Mouse (Mus musculus): ENCODE results near the gene Ltc4s. TPM values are rescaled to one million over a fixed set of nuclear protein-coding genes. Genes with fewer than 3 reads are reported as not detected.

Gene Ltc4s
- polyA plus RNA-seq, 1 experiment from 2014 or later, result 2.6 TPM

- Histone ChIP-seq H3K9me3 (no peaks in the 10 kb centered on the region), H3K36me3 (peaks cover 71% of the 10 kb centered on the region), H3K4me3 (no peak overlapping the region), H3K4me1 (replicated peaks) (peaks cover 21% of the 10 kb centered on the region), H3K27me3 (no peaks in the 10 kb centered on the region), H3K9ac (no peak overlapping the region), H3K4me2 (no peak overlapping the region), H3K27ac (replicated peaks) (no peak overlapping the region)
- ATAC-seq (ENCODE audit: low read depth), result no peak
- 91% methylated on average over 2 of the region's 2 CpGs for WGBS
Observed at GRCm38 (mm10) chr11:50206037-50206436, 32.4 kb downstream of the Ltc4s start.

DNA sequence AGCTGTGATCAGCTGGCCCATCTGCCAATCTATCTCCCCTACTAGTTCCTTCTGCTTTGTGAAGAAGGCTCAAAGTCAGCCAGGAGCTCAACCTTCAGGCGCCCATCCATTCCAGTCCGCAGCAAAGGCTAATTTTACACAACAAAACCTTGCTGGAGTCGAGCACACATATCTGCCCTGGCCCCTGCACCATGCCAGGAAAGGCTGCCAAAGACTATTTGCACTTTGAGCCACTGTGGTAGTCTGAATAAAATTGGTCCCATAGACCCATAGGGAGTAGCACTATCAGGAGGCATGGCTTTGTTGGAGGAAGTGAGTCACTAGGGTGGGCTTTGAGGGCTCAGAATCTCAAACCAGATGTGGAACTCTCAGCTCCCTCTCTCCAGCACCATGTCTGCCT, 33.0 kb downstream of the Ltc4s start:
- no peaks in the 10 kb centered on the region for H3K27me3 ChIP-seq
- no peak overlapping the region for H3K4me2 ChIP-seq
- no peaks in the 10 kb centered on the region for H3K9me3 ChIP-seq
- no peak overlapping the region for H3K9ac ChIP-seq
- H3K4me1 ChIP-seq (replicated peaks), result peaks cover 17% of the 10 kb centered on the region
- peaks cover 77% of the 10 kb centered on the region for H3K36me3 ChIP-seq
- 95% methylated on average over 3 of the region's 3 CpGs for WGBS
- H3K27ac ChIP-seq (replicated peaks), result no peak overlapping the region
- no peak overlapping the region for H3K4me3 ChIP-seq
- no peak for ATAC-seq (ENCODE audit: low read depth)

GRCm38 (mm10) chr11:50203302-50203827, 35.1 kb downstream of the Ltc4s start:
- Histone ChIP-seq H3K4me1 (replicated peaks) (peaks cover 7% of the 10 kb centered on the region; the same call in 1 of the 2 replicates), H3K9ac (no peak overlapping the region), H3K4me3 (no peak overlapping the region), H3K27ac (replicated peaks) (no peak overlapping the region), H3K36me3 (peaks cover 96% of the 10 kb centered on the region), H3K27me3 (no peaks in the 10 kb centered on the region), H3K4me2 (no peak overlapping the region), H3K9me3 (no peaks in the 10 kb centered on the region)
- no peak for ATAC-seq (ENCODE audit: low read depth)
- WGBS, result 94% methylated on average over 9 of the region's 9 CpGs

GRCm38 (mm10) chr11:50201590-50201989, 36.8 kb downstream of the Ltc4s start:
- H3K4me3 ChIP-seq, result no peak overlapping the region
- no peaks in the 10 kb centered on the region for H3K9me3 ChIP-seq
- ATAC-seq (ENCODE audit: low read depth), result no peak
- H3K36me3 ChIP-seq, result peaks cover 96% of the 10 kb centered on the region
- H3K27me3 ChIP-seq, result no peaks in the 10 kb centered on the region
- WGBS, result 95% methylated on average over 3 of the region's 3 CpGs
- no peaks in the 10 kb centered on the region for H3K4me1 ChIP-seq (replicated peaks)
- no peak overlapping the region for H3K4me2 ChIP-seq
- H3K9ac ChIP-seq, result no peak overlapping the region
- no peak overlapping the region for H3K27ac ChIP-seq (replicated peaks)

- Histone ChIP-seq H3K9me3 (no peaks in the 10 kb centered on the region), H3K36me3 (peaks cover 93% of the 10 kb centered on the region), H3K4me2 (no peak overlapping the region), H3K9ac (no peak overlapping the region), H3K27me3 (no peaks in the 10 kb centered on the region), H3K4me3 (no peak overlapping the region), H3K27ac (replicated peaks) (no peak overlapping the region), H3K4me1 (replicated peaks) (no peaks in the 10 kb centered on the region)
- no peak for ATAC-seq (ENCODE audit: low read depth)
- 76% methylated on average over 8 of the region's 8 CpGs for WGBS
Observed at GRCm38 (mm10) chr11:50200613-50201012, 37.8 kb downstream of the Ltc4s start.

DNA sequence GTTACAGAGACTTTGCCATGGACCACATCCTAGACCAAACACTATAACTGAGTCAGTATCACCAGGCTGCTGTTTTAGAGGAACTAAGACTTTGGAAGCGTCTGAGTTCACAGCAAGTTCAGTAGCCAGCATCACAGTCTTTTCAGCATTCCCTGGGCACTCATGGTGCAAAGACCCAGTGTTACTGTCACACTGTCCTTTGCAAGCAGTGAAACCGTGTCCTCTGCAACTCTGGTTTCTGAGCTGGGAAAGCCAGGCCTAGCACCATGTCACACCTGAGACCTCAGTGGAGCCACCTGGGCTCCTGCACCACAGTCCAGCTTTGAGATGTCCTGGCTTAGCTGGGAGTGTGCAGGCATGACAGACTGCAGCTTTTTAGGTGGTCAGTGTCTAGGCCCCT, 39.5 kb downstream of the Ltc4s start:
- no peak for ATAC-seq (ENCODE audit: low read depth)
- 86% methylated on average over 2 of the region's 2 CpGs for WGBS
- H3K9ac ChIP-seq, result no peak overlapping the region

GRCm38 (mm10) chr11:50198219-50198846, 40.1 kb downstream of the Ltc4s start:
- 89% methylated on average over 4 of the region's 5 CpGs for WGBS
- no peak overlapping the region for H3K4me2 ChIP-seq
- H3K27me3 ChIP-seq, result no peaks in the 10 kb centered on the region
- H3K36me3 ChIP-seq, result peaks cover 86% of the 10 kb centered on the region
- H3K4me1 ChIP-seq (replicated peaks), result no peaks in the 10 kb centered on the region
- no peak overlapping the region for H3K27ac ChIP-seq (replicated peaks)
- H3K9ac ChIP-seq, result no peak overlapping the region
- no peak for ATAC-seq (ENCODE audit: low read depth)
- no peaks in the 10 kb centered on the region for H3K9me3 ChIP-seq
- H3K4me3 ChIP-seq, result no peak overlapping the region

More for the DNA sequence above, 39.5 kb downstream of the Ltc4s start:
- Histone ChIP-seq H3K27ac (replicated peaks) (no peak overlapping the region), H3K9me3 (no peaks in the 10 kb centered on the region), H3K4me3 (no peak overlapping the region), H3K36me3 (peaks cover 90% of the 10 kb centered on the region), H3K4me1 (replicated peaks) (no peaks in the 10 kb centered on the region), H3K4me2 (no peak overlapping the region), H3K27me3 (no peaks in the 10 kb centered on the region)

DNA sequence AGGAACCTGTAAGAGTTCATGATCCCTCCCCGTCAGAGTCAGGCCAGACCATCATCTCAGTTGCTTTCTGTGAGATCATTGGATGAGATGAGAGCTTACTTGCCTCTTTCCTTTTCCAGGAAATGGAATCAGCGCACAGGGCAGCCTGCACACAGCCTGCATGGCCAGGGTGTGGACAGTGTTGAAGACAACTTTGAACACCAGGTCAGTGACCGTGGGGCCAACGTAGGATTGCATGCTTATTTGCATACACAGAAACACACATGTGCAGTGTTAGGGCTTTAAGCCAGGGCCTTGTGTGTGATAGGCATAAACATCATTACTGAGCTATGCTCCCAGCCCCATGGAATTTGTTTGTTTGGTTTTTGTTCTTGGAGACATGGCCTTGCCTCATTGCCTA, 40.9 kb downstream of the Ltc4s start:
- no peak for ATAC-seq (ENCODE audit: low read depth)
- no peak overlapping the region for H3K9ac ChIP-seq
- no peaks in the 10 kb centered on the region for H3K27me3 ChIP-seq
- no peaks in the 10 kb centered on the region for H3K9me3 ChIP-seq
- WGBS, result 96% methylated on average over 4 of the region's 4 CpGs
- peaks cover 77% of the 10 kb centered on the region for H3K36me3 ChIP-seq
- no peak overlapping the region for H3K4me3 ChIP-seq
- no peaks in the 10 kb centered on the region for H3K4me1 ChIP-seq (replicated peaks)
- no peak overlapping the region for H3K4me2 ChIP-seq
- no peak overlapping the region for H3K27ac ChIP-seq (replicated peaks)

GRCm38 (mm10) chr11:50194793-50195192, 43.6 kb downstream of the Ltc4s start:
- no peak overlapping the region for H3K4me3 ChIP-seq
- no peak overlapping the region for H3K27ac ChIP-seq (replicated peaks)
- H3K4me1 ChIP-seq (replicated peaks), result no peaks in the 10 kb centered on the region
- no peaks in the 10 kb centered on the region for H3K9me3 ChIP-seq
- no peak for ATAC-seq (ENCODE audit: low read depth)
- 91% methylated on average over 4 of the region's 4 CpGs for WGBS
- no peak overlapping the region for H3K9ac ChIP-seq
- H3K36me3 ChIP-seq, result peaks cover 66% of the 10 kb centered on the region
- no peak overlapping the region for H3K4me2 ChIP-seq
- H3K27me3 ChIP-seq, result no peaks in the 10 kb centered on the region

- peaks cover 59% of the 10 kb centered on the region for H3K36me3 ChIP-seq
- WGBS, result 73% methylated on average over 7 of the region's 7 CpGs
- no peak overlapping the region for H3K4me3 ChIP-seq
- no peaks in the 10 kb centered on the region for H3K27me3 ChIP-seq
- H3K27ac ChIP-seq (replicated peaks), result no peak overlapping the region
- no peak overlapping the region for H3K9ac ChIP-seq
- H3K9me3 ChIP-seq, result no peaks in the 10 kb centered on the region
- no peaks in the 10 kb centered on the region for H3K4me1 ChIP-seq (replicated peaks)
- no peak overlapping the region for H3K4me2 ChIP-seq
- no peak for ATAC-seq (ENCODE audit: low read depth)
Observed at GRCm38 (mm10) chr11:50194070-50194469, 44.3 kb downstream of the Ltc4s start.

DNA sequence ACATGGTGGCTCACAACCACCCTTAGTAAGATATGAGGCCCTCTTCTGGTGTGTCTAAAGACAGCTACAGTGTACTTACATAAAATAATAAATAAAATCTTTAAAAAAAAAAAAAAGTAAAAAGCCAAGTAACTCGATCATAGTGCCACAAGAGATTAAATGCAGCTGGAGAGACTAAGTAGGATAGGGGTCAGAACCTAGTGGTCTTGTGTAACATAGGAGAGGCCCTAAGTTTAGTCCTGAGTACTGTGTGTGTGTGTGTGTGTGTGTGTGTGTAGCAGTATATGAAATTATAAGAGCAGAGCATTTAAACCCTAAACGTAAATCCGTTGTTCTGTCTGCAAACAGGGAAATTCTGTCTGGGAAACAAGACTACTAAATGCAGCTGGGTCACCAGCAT, 46.1 kb downstream of the Ltc4s start:
- WGBS, result 90% methylated on average over 3 of the region's 3 CpGs
- ATAC-seq (ENCODE audit: low read depth), result no peak
- Histone ChIP-seq H3K4me3 (no peak overlapping the region), H3K27ac (replicated peaks) (no peak overlapping the region), H3K9ac (no peak overlapping the region), H3K36me3 (peaks cover 55% of the 10 kb centered on the region), H3K27me3 (no peaks in the 10 kb centered on the region), H3K4me2 (no peak overlapping the region), H3K9me3 (no peaks in the 10 kb centered on the region), H3K4me1 (replicated peaks) (no peaks in the 10 kb centered on the region)

- no peak overlapping the region for H3K4me3 ChIP-seq
- ATAC-seq (ENCODE audit: low read depth), result no peak
- H3K4me2 ChIP-seq, result no peak overlapping the region
- H3K36me3 ChIP-seq, result peaks cover 50% of the 10 kb centered on the region
- H3K27me3 ChIP-seq, result no peaks in the 10 kb centered on the region
- no peaks in the 10 kb centered on the region for H3K4me1 ChIP-seq (replicated peaks)
- 87% methylated on average over 4 of the region's 4 CpGs for WGBS
- no peak overlapping the region for H3K27ac ChIP-seq (replicated peaks)
- H3K9me3 ChIP-seq, result no peaks in the 10 kb centered on the region
- no peak overlapping the region for H3K9ac ChIP-seq
Observed at GRCm38 (mm10) chr11:50190362-50190761, 48.1 kb downstream of the Ltc4s start.

DNA sequence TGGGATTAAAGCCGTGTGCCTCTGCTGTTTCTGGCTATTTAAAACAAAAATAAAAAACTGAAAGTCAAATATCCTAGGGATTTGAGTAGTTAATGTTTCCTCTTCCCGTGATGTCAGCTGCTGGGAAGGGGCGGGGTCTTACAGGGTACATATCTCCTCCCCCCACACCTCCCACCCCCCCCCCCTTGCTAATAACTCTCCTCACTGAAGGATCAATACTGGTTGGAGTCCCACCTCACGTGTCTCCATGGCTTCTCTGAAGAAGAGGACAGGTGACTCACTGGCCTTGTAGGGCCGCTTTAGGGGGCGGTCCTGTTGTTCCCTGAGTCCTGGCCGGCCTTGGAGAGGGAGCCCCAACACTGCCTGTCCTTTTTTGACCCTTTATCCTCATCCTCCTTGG, 49.7 kb downstream of the Ltc4s start:
- no peak overlapping the region for H3K27ac ChIP-seq (replicated peaks)
- H3K4me1 ChIP-seq (replicated peaks), result no peaks in the 10 kb centered on the region
- H3K9ac ChIP-seq, result no peak overlapping the region
- no peak overlapping the region for H3K4me2 ChIP-seq
- no peak overlapping the region for H3K4me3 ChIP-seq
- WGBS, result 75% methylated on average over 7 of the region's 7 CpGs
- no peaks in the 10 kb centered on the region for H3K27me3 ChIP-seq
- ATAC-seq (ENCODE audit: low read depth), result no peak
- H3K9me3 ChIP-seq, result no peaks in the 10 kb centered on the region
- peaks cover 47% of the 10 kb centered on the region for H3K36me3 ChIP-seq
